Mouse (Mus musculus) C2C12 (cell line): ENCODE data around the gene Sox2. TPM values are rescaled to one million over a fixed set of nuclear protein-coding genes. Genes with fewer than 3 reads are reported as not detected.

Experiments
- H3K27me3 ChIP-seq: one replicate; pipeline ENCODE4 v1.6.1; 2011; ENCODE audit not compliant: control insufficient read depth, insufficient read depth, insufficient read length
- H3K36me3 ChIP-seq: one replicate; pipeline ENCODE4 v1.6.1; 2011; ENCODE audit not compliant: control insufficient read depth, insufficient read depth
- H3K4me3 ChIP-seq: one replicate; pipeline ENCODE4 v1.5.1; 2011; ENCODE audit warnings: mild to moderate bottlenecking, control low read depth; ENCODE audit not compliant: poor library complexity, insufficient read depth, severe bottlenecking
- H3K79me2 ChIP-seq: one replicate; pipeline ENCODE4 v1.6.1; 2011; ENCODE audit not compliant: control insufficient read depth, insufficient read depth
- H3K79me3 ChIP-seq: one replicate; pipeline ENCODE4 v1.6.1; 2011; ENCODE audit warnings: low read depth, control low read depth
- H3ac ChIP-seq: one replicate; pipeline ENCODE3; 2011; ENCODE audit warnings: low read depth; ENCODE audit not compliant: control insufficient read depth, insufficient read length
- CEBPB ChIP-seq: IDR thresholded peaks from one replicate; pipeline ENCODE4 v1.6.1; 2011; ENCODE audit warnings: low read depth, mild to moderate bottlenecking, control low read depth, moderate library complexity
- CTCF ChIP-seq: IDR thresholded peaks from one replicate; pipeline ENCODE4 v1.5.1; 2011; ENCODE audit not compliant: control insufficient read depth, insufficient read depth, insufficient read length
- FOSL1 ChIP-seq: IDR thresholded peaks from one replicate; pipeline ENCODE4 v1.8.0; 2011; ENCODE audit warnings: mild to moderate bottlenecking, low read length; ENCODE audit not compliant: poor library complexity, insufficient read depth, severe bottlenecking
- MAX ChIP-seq: IDR thresholded peaks from one replicate; pipeline ENCODE4 v1.6.1; 2011; ENCODE audit warnings: mild to moderate bottlenecking, control low read depth
- MYOD1 ChIP-seq: IDR thresholded peaks from one replicate; pipeline ENCODE4 v1.6.1; 2011; ENCODE audit warnings: low read depth; ENCODE audit not compliant: control insufficient read depth, insufficient read length
- MYOG ChIP-seq: IDR thresholded peaks from one replicate; pipeline ENCODE4 v1.6.1; 2011; ENCODE audit not compliant: control insufficient read depth, insufficient read length; ENCODE audit errors: extremely low read depth
- USF1 ChIP-seq: IDR thresholded peaks from one replicate; pipeline ENCODE4 v1.6.1; 2011; ENCODE audit warnings: low read depth, mild to moderate bottlenecking, control low read depth, moderate library complexity
- long read RNA-seq, 2 experiments: library from polyadenylated mRNA; unstranded; transcript quantifications; one replicate each; pipeline ENCODE4 v2.0.0; 2019 to 2020
- polyA plus RNA-seq: library from polyadenylated mRNA; unstranded; fragments of >200 nt; fragmentation: generic; extraction: Trizol; gene quantifications from one replicate; pipeline ENCODE4 v1.2.1, GENCODE M21; 2012; ENCODE audit warnings: missing spikeins

Gene Sox2
- 0.01 TPM for polyA plus RNA-seq
- long read RNA-seq, experiment 1 = 0 reads
- long read RNA-seq, experiment 2 = 0 reads

DNA sequence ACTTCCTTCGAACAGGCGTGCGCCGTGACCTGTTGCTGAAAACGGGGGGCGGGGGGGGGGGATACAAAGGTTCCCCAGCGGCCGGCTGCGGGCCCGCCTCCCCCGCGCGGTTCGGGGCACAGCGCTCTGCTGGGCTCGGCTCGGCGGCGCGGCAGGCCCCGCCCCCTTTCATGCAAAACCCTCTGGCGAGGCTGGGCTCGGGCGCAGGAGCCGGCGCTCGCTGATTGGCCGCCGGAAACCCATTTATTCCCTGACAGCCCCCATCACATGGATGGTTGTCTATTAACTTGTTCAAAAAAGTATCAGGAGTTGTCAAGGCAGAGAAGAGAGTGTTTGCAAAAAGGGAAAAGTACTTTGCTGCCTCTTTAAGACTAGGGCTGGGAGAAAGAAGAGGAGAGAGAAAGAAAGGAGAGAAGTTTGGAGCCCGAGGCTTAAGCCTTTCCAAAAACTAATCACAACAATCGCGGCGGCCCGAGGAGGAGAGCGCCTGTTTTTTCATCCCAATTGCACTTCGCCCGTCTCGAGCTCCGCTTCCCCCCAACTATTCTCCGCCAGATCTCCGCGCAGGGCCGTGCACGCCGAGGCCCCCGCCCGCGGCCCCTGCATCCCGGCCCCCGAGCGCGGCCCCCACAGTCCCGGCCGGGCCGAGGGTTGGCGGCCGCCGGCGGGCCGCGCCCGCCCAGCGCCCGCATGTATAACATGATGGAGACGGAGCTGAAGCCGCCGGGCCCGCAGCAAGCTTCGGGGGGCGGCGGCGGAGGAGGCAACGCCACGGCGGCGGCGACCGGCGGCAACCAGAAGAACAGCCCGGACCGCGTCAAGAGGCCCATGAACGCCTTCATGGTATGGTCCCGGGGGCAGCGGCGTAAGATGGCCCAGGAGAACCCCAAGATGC lies at the start of gene Sox2:
TSS of gene Sox2 (plus strand) at position 680 of the 895 bp plus-strand sequence.
- no peak for TF ChIP-seq MYOD1
- TF ChIP-seq MYOG = no peak
- no peak for TF ChIP-seq FOSL1
- no peak for TF ChIP-seq CEBPB
- no peak for TF ChIP-seq MAX
- TF ChIP-seq CTCF = no peak
- no peak for TF ChIP-seq USF1
- Histone ChIP-seq H3K27me3 (peaks cover 26% of the 10 kb centered on the region), H3K36me3 (no peaks in the 10 kb centered on the region), H3K4me3 (no peak within 1 kb of the TSS), H3K79me3 (no peaks in the 10 kb centered on the region), H3ac (no peak within 1 kb of the TSS), H3K79me2 (no peaks in the 10 kb centered on the region)

DNA sequence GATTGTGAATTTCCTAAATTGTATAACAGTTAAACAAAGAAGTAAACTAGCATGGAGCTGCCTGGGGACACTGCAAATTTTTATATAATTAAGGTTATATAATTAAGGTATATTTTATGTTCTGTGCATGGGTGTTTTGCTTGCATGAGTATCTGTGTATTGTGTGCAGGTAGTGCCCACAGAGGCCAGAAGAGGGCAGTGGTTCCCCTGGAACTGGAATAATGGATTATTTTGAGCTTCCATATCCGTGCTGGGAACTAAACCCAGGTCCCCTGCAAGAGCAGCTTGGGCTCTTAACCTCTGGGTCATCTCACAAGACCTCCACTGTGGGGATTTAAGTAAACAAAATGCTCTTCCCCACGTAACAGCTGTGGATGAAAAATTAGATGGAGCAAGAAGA lies 49.1 kb upstream of the Sox2 start:
- no peaks in the 10 kb centered on the region for H3K79me3 ChIP-seq
- H3K27me3 ChIP-seq = no peaks in the 10 kb centered on the region
- no peaks in the 10 kb centered on the region for H3K36me3 ChIP-seq
- H3K4me3 ChIP-seq = no peak overlapping the region
- no peak overlapping the region for H3ac ChIP-seq
- TF ChIP-seq MAX = no peak
- TF ChIP-seq MYOD1 = no peak
- no peak for TF ChIP-seq MYOG
- TF ChIP-seq CEBPB = no peak
- TF ChIP-seq CTCF = no peak
- no peak for TF ChIP-seq FOSL1
- TF ChIP-seq USF1 = no peak
- H3K79me2 ChIP-seq = no peaks in the 10 kb centered on the region

DNA sequence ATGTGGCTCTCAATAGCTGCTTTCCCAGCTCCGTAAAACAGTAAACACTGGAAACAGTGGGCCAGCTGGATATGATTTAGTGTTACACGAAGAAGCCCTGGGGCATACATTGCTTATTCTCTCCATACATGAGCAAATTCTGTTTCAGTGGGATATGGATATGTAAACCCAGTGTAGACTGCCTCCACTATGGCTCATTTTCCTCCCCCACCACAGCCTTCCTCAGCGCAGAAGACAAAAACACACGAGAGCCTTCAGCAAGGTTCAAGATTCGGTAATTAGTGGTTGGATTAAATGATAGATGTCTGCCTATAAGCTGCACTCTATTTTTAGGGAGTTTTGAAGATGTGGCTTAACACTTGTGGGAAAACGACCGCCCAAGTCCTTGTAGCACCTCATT lies 36.1 kb upstream of the Sox2 start:
- Histone ChIP-seq H3K4me3 (no peak overlapping the region), H3K79me2 (no peaks in the 10 kb centered on the region), H3K27me3 (no peaks in the 10 kb centered on the region), H3K36me3 (no peaks in the 10 kb centered on the region), H3K79me3 (no peaks in the 10 kb centered on the region), H3ac (no peak overlapping the region)
- TF ChIP-seq MYOG (no peak), CEBPB (no peak)

DNA sequence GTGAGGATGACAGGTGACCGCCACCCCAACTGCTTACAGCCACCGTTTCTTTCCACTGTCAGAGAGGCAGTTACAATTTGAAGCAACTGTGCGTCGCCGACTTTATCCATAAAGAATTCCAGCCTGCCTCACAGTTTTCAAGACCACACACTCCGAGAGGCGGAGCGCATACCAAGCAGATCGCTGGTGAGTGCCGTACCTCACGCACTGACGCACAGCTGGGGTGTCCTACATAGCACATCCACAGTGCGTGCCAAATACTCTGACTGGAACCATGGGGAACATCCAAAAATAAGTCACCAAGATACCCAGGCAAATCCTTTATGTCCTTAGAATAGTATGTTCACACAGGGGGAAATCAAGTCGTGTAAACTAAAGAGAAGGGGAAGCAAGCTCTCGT lies 34.7 kb upstream of the Sox2 start:
- Histone ChIP-seq H3K36me3 (no peaks in the 10 kb centered on the region), H3K79me2 (no peaks in the 10 kb centered on the region), H3K4me3 (no peak overlapping the region), H3K79me3 (no peaks in the 10 kb centered on the region), H3ac (no peak overlapping the region), H3K27me3 (no peaks in the 10 kb centered on the region)
- TF ChIP-seq USF1 (no peak), MAX (no peak), CTCF (no peak), CEBPB (no peak), MYOG (no peak), FOSL1 (no peak), MYOD1 (no peak)

DNA sequence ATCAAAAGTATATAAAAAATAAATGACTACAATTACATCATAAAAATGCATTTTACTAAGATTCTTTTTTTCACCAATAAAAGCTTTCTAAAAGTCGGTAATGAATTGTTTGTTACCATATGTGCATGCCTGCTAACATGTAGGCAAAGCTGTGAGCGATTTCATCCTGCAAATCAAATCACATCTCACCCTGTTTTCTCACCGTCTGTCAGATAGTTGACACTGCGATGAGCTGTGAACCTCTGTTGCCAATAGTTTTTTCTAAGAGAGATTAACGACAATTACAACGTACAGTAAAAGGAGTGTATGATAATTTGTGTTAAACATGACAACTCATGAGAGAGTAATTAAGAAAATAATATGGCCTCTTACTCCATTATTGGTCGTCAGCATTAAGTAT lies 31.3 kb upstream of the Sox2 start:
- no peak overlapping the region for H3ac ChIP-seq
- H3K4me3 ChIP-seq = no peak overlapping the region
- H3K79me2 ChIP-seq = no peaks in the 10 kb centered on the region
- H3K36me3 ChIP-seq = no peaks in the 10 kb centered on the region
- TF ChIP-seq MYOG (no peak), CEBPB (no peak), MYOD1 (no peak), USF1 (no peak), FOSL1 (no peak), CTCF (no peak), MAX (no peak)
- no peaks in the 10 kb centered on the region for H3K27me3 ChIP-seq
- H3K79me3 ChIP-seq = no peaks in the 10 kb centered on the region

DNA sequence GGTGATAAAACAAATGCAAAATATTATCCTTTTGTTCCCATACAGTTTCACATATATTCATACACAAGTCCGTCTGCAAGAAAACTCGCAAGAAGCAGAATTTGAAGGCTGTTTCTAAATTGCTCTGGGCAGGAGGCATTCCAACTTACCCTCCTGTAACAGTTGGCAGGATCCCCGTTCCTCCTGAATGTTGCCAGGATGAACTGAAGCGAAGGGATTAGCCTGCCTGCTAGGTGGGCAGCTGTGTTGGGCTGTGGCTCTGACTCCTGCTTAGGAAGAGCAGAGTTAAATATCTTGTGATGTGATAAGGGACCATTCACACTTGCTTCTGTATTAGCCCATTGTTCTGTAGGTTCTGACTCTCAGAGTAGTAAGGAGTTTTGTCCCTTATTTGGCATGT lies 30.1 kb upstream of the Sox2 start:
- TF ChIP-seq FOSL1 = no peak
- no peak for TF ChIP-seq CTCF
- no peak for TF ChIP-seq MYOG
- TF ChIP-seq USF1 = no peak
- no peak for TF ChIP-seq CEBPB
- TF ChIP-seq MYOD1 = no peak
- no peak for TF ChIP-seq MAX
- no peaks in the 10 kb centered on the region for H3K79me3 ChIP-seq
- no peak overlapping the region for H3K4me3 ChIP-seq

More for the DNA sequence above, 30.1 kb upstream of the Sox2 start:
- no peak overlapping the region for H3ac ChIP-seq
- no peaks in the 10 kb centered on the region for H3K79me2 ChIP-seq
- H3K27me3 ChIP-seq = no peaks in the 10 kb centered on the region
- no peaks in the 10 kb centered on the region for H3K36me3 ChIP-seq
